Mouse (Mus musculus): Measurements from ENCODE around the gene Ndufaf8. TPM values are rescaled to one million over a fixed set of nuclear protein-coding genes. Genes with fewer than 3 reads are reported as not detected.

Ndufaf8 gene
- polyA plus RNA-seq (2011; ENCODE audit: insufficient read length, low read depth, missing spikeins) = 18.0 and 20.3 TPM in 2 replicates

- H3K4me1 ChIP-seq (ENCODE audit: control insufficient read depth, insufficient read depth, low read length) = peaks cover 5% of the 10 kb centered on the region; the same call in 1 of the 2 replicates
- TF ChIP-seq CTCF (IDR thresholded peaks at IDR 0.05; ENCODE audit: borderline replicate concordance, insufficient read depth, low read length) (no peak), POLR2A (IDR thresholded peaks at IDR 0.05; ENCODE audit: low read depth, low read length) (peak; percentile 60)
- peak within 1 kb of the TSS; percentile 63 for H3K27ac ChIP-seq (ENCODE audit: insufficient read depth, low read length)
- peak within 1 kb of the TSS; percentile 70 for H3K4me3 ChIP-seq (ENCODE audit: insufficient read depth, low read length)
These were observed at the start of gene Ndufaf8, which contains the start of gene Tepsin for GRCm38 (mm10) chr11:120098588-120099511. TSS of gene Ndufaf8 (plus strand) at chr11:120098928. TSS of gene Tepsin (minus strand) at chr11:120098731.

- Histone ChIP-seq H3K4me1 (ENCODE audit: control insufficient read depth, insufficient read depth, low read length) (no peaks in the 10 kb centered on the region), H3K27ac (ENCODE audit: insufficient read depth, low read length) (no peak overlapping the region), H3K4me3 (ENCODE audit: insufficient read depth, low read length) (no peak overlapping the region)
- TF ChIP-seq CTCF (IDR thresholded peaks at IDR 0.05; ENCODE audit: borderline replicate concordance, insufficient read depth, low read length) (no peak), POLR2A (IDR thresholded peaks at IDR 0.05; ENCODE audit: low read depth, low read length) (no peak)
These were observed 49.7 kb upstream of the Ndufaf8 start for GRCm38 (mm10) chr11:120049067-120049466.

GRCm38 (mm10) chr11:120051124-120051811 lies 47.5 kb upstream of the Ndufaf8 start:
- H3K27ac ChIP-seq (ENCODE audit: insufficient read depth, low read length) = no peak overlapping the region
- no peak for TF ChIP-seq CTCF (IDR thresholded peaks at IDR 0.05; ENCODE audit: borderline replicate concordance, insufficient read depth, low read length)
- H3K4me3 ChIP-seq (ENCODE audit: insufficient read depth, low read length) = no peak overlapping the region

GRCm38 (mm10) chr11:120052274-120052673 lies 46.5 kb upstream of the Ndufaf8 start:
- Histone ChIP-seq H3K4me3 (ENCODE audit: insufficient read depth, low read length) (no peak overlapping the region), H3K27ac (ENCODE audit: insufficient read depth, low read length) (no peak overlapping the region), H3K4me1 (ENCODE audit: control insufficient read depth, insufficient read depth, low read length) (no peaks in the 10 kb centered on the region)
- TF ChIP-seq CTCF (IDR thresholded peaks at IDR 0.05; ENCODE audit: borderline replicate concordance, insufficient read depth, low read length) (no peak), POLR2A (IDR thresholded peaks at IDR 0.05; ENCODE audit: low read depth, low read length) (no peak)

More at GRCm38 (mm10) chr11:120051124-120051811, 47.5 kb upstream of the Ndufaf8 start:
- H3K4me1 ChIP-seq (ENCODE audit: control insufficient read depth, insufficient read depth, low read length) = no peaks in the 10 kb centered on the region

- no peak for TF ChIP-seq POLR2A (IDR thresholded peaks at IDR 0.05; ENCODE audit: low read depth, low read length)
- Histone ChIP-seq H3K4me3 (ENCODE audit: insufficient read depth, low read length) (no peak overlapping the region), H3K4me1 (ENCODE audit: control insufficient read depth, insufficient read depth, low read length) (no peaks in the 10 kb centered on the region), H3K27ac (ENCODE audit: insufficient read depth, low read length) (no peak overlapping the region)
These were observed 44.9 kb upstream of the Ndufaf8 start for GRCm38 (mm10) chr11:120053846-120054245.

GRCm38 (mm10) chr11:120055953-120056732 lies 42.6 kb upstream of the Ndufaf8 start:
- Histone ChIP-seq H3K27ac (ENCODE audit: insufficient read depth, low read length) (no peak overlapping the region), H3K4me1 (ENCODE audit: control insufficient read depth, insufficient read depth, low read length) (no peaks in the 10 kb centered on the region), H3K4me3 (ENCODE audit: insufficient read depth, low read length) (no peak overlapping the region)
- TF ChIP-seq POLR2A (IDR thresholded peaks at IDR 0.05; ENCODE audit: low read depth, low read length) (no peak), CTCF (IDR thresholded peaks at IDR 0.05; ENCODE audit: borderline replicate concordance, insufficient read depth, low read length) (no peak)

GRCm38 (mm10) chr11:120060634-120061033 lies 38.1 kb upstream of the Ndufaf8 start:
- no peak overlapping the region for H3K27ac ChIP-seq (ENCODE audit: insufficient read depth, low read length)
- H3K4me1 ChIP-seq (ENCODE audit: control insufficient read depth, insufficient read depth, low read length) = no peaks in the 10 kb centered on the region
- no peak for TF ChIP-seq CTCF (IDR thresholded peaks at IDR 0.05; ENCODE audit: borderline replicate concordance, insufficient read depth, low read length)
- no peak for TF ChIP-seq POLR2A (IDR thresholded peaks at IDR 0.05; ENCODE audit: low read depth, low read length)
- H3K4me3 ChIP-seq (ENCODE audit: insufficient read depth, low read length) = no peak overlapping the region

GRCm38 (mm10) chr11:120063326-120063725 lies 35.4 kb upstream of the Ndufaf8 start:
- Histone ChIP-seq H3K4me3 (ENCODE audit: insufficient read depth, low read length) (no peak overlapping the region), H3K4me1 (ENCODE audit: control insufficient read depth, insufficient read depth, low read length) (no peaks in the 10 kb centered on the region), H3K27ac (ENCODE audit: insufficient read depth, low read length) (no peak overlapping the region)
- TF ChIP-seq POLR2A (IDR thresholded peaks at IDR 0.05; ENCODE audit: low read depth, low read length) (no peak), CTCF (IDR thresholded peaks at IDR 0.05; ENCODE audit: borderline replicate concordance, insufficient read depth, low read length) (no peak)

- H3K27ac ChIP-seq (ENCODE audit: insufficient read depth, low read length) = no peak overlapping the region
- no peak overlapping the region for H3K4me3 ChIP-seq (ENCODE audit: insufficient read depth, low read length)
- TF ChIP-seq POLR2A (IDR thresholded peaks at IDR 0.05; ENCODE audit: low read depth, low read length) (no peak), CTCF (IDR thresholded peaks at IDR 0.05; ENCODE audit: borderline replicate concordance, insufficient read depth, low read length) (no peak)
- no peaks in the 10 kb centered on the region for H3K4me1 ChIP-seq (ENCODE audit: control insufficient read depth, insufficient read depth, low read length)
These were observed 34.6 kb upstream of the Ndufaf8 start for GRCm38 (mm10) chr11:120064006-120064667.
